Mouse (Mus musculus) T-helper 1 cell (primary cell): ENCODE results near the gene Cd55b.

ENCODE experiments used
- in situ Hi-C: fragments of 300-600 bp; cut with MboI, MseI; formaldehyde crosslinking; loops from one replicate; pipeline ENCODE4 v1.15.1; 2025; ENCODE audit warnings: high pct_unique_total_duplicates

Gene Cd55b

DNA sequence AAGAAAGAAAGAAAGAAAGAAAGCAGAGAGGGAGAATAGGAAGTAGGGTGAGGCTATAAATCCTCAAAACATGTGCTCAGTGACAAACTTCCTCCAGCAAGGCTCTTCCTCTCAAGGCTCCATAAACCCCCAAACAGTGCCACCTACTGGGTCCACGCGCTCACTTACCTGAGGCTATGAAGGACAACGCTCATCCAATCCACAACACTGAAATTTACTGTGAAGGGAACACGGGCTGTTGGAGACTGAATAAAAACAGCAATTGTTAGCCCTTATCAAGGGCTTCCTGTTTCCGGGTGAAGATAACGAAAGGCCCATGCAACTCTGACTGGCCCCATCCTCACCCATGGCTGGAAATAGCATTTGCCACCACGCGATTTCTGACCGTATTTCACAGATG lies 80.4 kb downstream of the Cd55b start:
- in situ Hi-C loops, result loop anchor here (25.0 kb wide), 1 partner anchor 830 kb away; no protein-coding TSS in a partner anchor
